Mouse (Mus musculus) cortical plate, adult 2 months (tissue): ENCODE measurements at regions not wholly inside any gene's neighbourhood (a gene's known extent, or its start where the extent isn't known, plus 50 kb on each side); places are given as distances from the start of the nearest gene placed in this dataset.

Source experiments
- H3K27ac ChIP-seq: fragments of 200-500 bp; 2 replicates; pipeline ENCODE4 v1.5.1; 2012; ENCODE audit warnings: low read length, control low read depth, inconsistent platforms; ENCODE audit not compliant: insufficient read depth
- H3K4me1 ChIP-seq: fragments of 200-500 bp; 2 replicates; pipeline ENCODE4 v1.6.1; 2011; ENCODE audit warnings: low read length; ENCODE audit not compliant: control insufficient read depth, insufficient read depth
- H3K4me3 ChIP-seq: fragments of 200-500 bp; 2 replicates; pipeline ENCODE4 v1.5.1; 2011; ENCODE audit warnings: mild to moderate bottlenecking, low read length, control low read depth; ENCODE audit not compliant: insufficient read depth
- CTCF ChIP-seq: fragments of 200-500 bp; IDR thresholded peaks from 2 replicates; pipeline ENCODE4 v1.5.1; 2011; ENCODE audit warnings: mild to moderate bottlenecking, control low read depth, low read length; ENCODE audit not compliant: insufficient read depth; ENCODE audit errors: extremely low read depth
- POLR2A ChIP-seq: fragments of 200-500 bp; IDR thresholded peaks from 2 replicates; pipeline ENCODE4 v1.6.1; 2011; ENCODE audit warnings: mild to moderate bottlenecking, low read length, control low read depth; ENCODE audit not compliant: insufficient read depth; ENCODE audit errors: extremely low read depth

- Histone ChIP-seq H3K4me3 (no peak overlapping the region), H3K27ac (no peak overlapping the region), H3K4me1 (no peaks in the 10 kb centered on the region)
- TF ChIP-seq CTCF = no peak
- no peak for TF ChIP-seq POLR2A
These were observed 94.5 kb upstream of the Fyn start for GRCm38 (mm10) chr10:39274202-39274601.

- TF ChIP-seq POLR2A (no peak), CTCF (no peak)
- Histone ChIP-seq H3K4me1 (no peaks in the 10 kb centered on the region), H3K4me3 (no peak overlapping the region), H3K27ac (no peak overlapping the region)
These were observed 95.2 kb upstream of the Fyn start for GRCm38 (mm10) chr10:39273426-39273825.

GRCm38 (mm10) chr10:39272387-39272949 is 96.2 kb upstream of the Fyn start:
- H3K27ac ChIP-seq = no peak overlapping the region
- no peak overlapping the region for H3K4me3 ChIP-seq
- no peak for TF ChIP-seq POLR2A
- no peak for TF ChIP-seq CTCF
- H3K4me1 ChIP-seq = no peaks in the 10 kb centered on the region

- no peak overlapping the region for H3K4me3 ChIP-seq
- no peak overlapping the region for H3K27ac ChIP-seq
- peaks cover 3% of the 10 kb centered on the region; the same call in 1 of the 2 replicates for H3K4me1 ChIP-seq
- TF ChIP-seq CTCF (no peak), POLR2A (no peak)
These were observed 98.2 kb upstream of the Fyn start for GRCm38 (mm10) chr10:39270406-39270805.

- Histone ChIP-seq H3K4me1 (peaks cover 3% of the 10 kb centered on the region; the same call in 1 of the 2 replicates), H3K4me3 (no peak overlapping the region), H3K27ac (no peak overlapping the region)
- no peak for TF ChIP-seq POLR2A
- TF ChIP-seq CTCF = no peak
These were observed 101.4 kb upstream of the Fyn start for GRCm38 (mm10) chr10:39267236-39267635.

- H3K27ac ChIP-seq = no peak overlapping the region
- TF ChIP-seq CTCF = no peak
- TF ChIP-seq POLR2A = no peak
These were observed 102.2 kb upstream of the Fyn start for GRCm38 (mm10) chr10:39266482-39266881.

GRCm38 (mm10) chr10:39262466-39262865 is 98.9 kb upstream of the Ccn6 start:
- TF ChIP-seq POLR2A (no peak), CTCF (no peak)
- H3K4me1 ChIP-seq = peaks cover 3% of the 10 kb centered on the region
- H3K27ac ChIP-seq = no peak overlapping the region
- no peak overlapping the region for H3K4me3 ChIP-seq

More at GRCm38 (mm10) chr10:39266482-39266881, 102.2 kb upstream of the Fyn start:
- no peak overlapping the region for H3K4me3 ChIP-seq
- H3K4me1 ChIP-seq = peaks cover 3% of the 10 kb centered on the region; the same call in 1 of the 2 replicates

- no peak for TF ChIP-seq POLR2A
- Histone ChIP-seq H3K4me3 (no peak overlapping the region), H3K4me1 (peaks cover 2% of the 10 kb centered on the region), H3K27ac (no peak overlapping the region)
These were observed 97.9 kb upstream of the Ccn6 start for GRCm38 (mm10) chr10:39261174-39262145.

- Histone ChIP-seq H3K27ac (no peak overlapping the region), H3K4me1 (no peaks in the 10 kb centered on the region; the same call in 1 of the 2 replicates), H3K4me3 (no peak overlapping the region)
- TF ChIP-seq POLR2A = no peak
These were observed 96.5 kb upstream of the Ccn6 start for GRCm38 (mm10) chr10:39260061-39260460.
